Mouse (Mus musculus): ENCODE results near the gene Ciao2b. TPM values are rescaled to one million over a fixed set of nuclear protein-coding genes. Genes with fewer than 3 reads are reported as not detected.
"Not testable (repeated sequence)": the region's sequence is repeated elsewhere in the genome, so short reads cannot be mapped to it uniquely, and the experiment has no call there.

Ciao2b gene
- total RNA-seq (2022) = 10 to 100 TPM; 28.4 to 34.8 (median 31.5) TPM

- peak; percentile 86 to 91 for DNase-seq (ENCODE audit: low spot score in 2 of 2)
Measured at GRCm38 (mm10) chr8:104641426-104642323, at the start of gene Ciao2b. Ciao2b (minus strand) TSS chr8:104641965.

GRCm38 (mm10) chr8:104688433-104688832 is 46.7 kb upstream of the Ciao2b start:
- DNase-seq (ENCODE audit: low spot score in 2 of 2) = no peak

- DNase-seq (ENCODE audit: low spot score in 2 of 2) = no peak
Measured at GRCm38 (mm10) chr8:104655614-104656013, 13.8 kb upstream of the Ciao2b start.

GRCm38 (mm10) chr8:104654984-104655383 is 13.2 kb upstream of the Ciao2b start:
- DNase-seq (ENCODE audit: low spot score in 2 of 2) = peak in 1 of 2 experiments; percentile 63

GRCm38 (mm10) chr8:104644187-104644586 is 2.4 kb upstream of the Ciao2b start:
- not testable (repeated sequence) for DNase-seq (ENCODE audit: low spot score in 2 of 2)

- DNase-seq (ENCODE audit: low spot score in 2 of 2) = no peak
Measured at GRCm38 (mm10) chr8:104642324-104642654, 524 bp upstream of the Ciao2b start.

GRCm38 (mm10) chr8:104640831-104641370 is 864 bp downstream of the Ciao2b start:
- DNase-seq (ENCODE audit: low spot score in 2 of 2) = no peak

GRCm38 (mm10) chr8:104640241-104640640 is 1.5 kb downstream of the Ciao2b start:
- no peak for DNase-seq (ENCODE audit: low spot score in 2 of 2)

- DNase-seq (ENCODE audit: low spot score in 2 of 2) = no peak
Measured at GRCm38 (mm10) chr8:104638010-104638409, 3.8 kb downstream of the Ciao2b start.

- DNase-seq (ENCODE audit: low spot score in 2 of 2) = no peak
Measured at GRCm38 (mm10) chr8:104635004-104635710, 6.6 kb downstream of the Ciao2b start.

GRCm38 (mm10) chr8:104633156-104633744 is 8.5 kb downstream of the Ciao2b start:
- DNase-seq (ENCODE audit: low spot score in 2 of 2) = peak in 1 of 2 experiments; percentile 3

GRCm38 (mm10) chr8:104632486-104632885 is 9.3 kb downstream of the Ciao2b start:
- peak in 1 of 2 experiments; percentile 71 for DNase-seq (ENCODE audit: low spot score in 2 of 2)

- DNase-seq (ENCODE audit: low spot score in 2 of 2) = peak in 1 of 2 experiments; percentile 6
Measured at GRCm38 (mm10) chr8:104631975-104632374, 9.8 kb downstream of the Ciao2b start.

- peak in 1 of 2 experiments; percentile 11 for DNase-seq (ENCODE audit: low spot score in 2 of 2)
Measured at GRCm38 (mm10) chr8:104630981-104631663, 10.6 kb downstream of the Ciao2b start, which contains the start of gene Rrad. Rrad (minus strand) TSS chr8:104631327.

GRCm38 (mm10) chr8:104630574-104630973 is 11.2 kb downstream of the Ciao2b start:
- DNase-seq (ENCODE audit: low spot score in 2 of 2) = peak in 1 of 2 experiments; percentile 10

GRCm38 (mm10) chr8:104630111-104630479 is 11.7 kb downstream of the Ciao2b start:
- no peak for DNase-seq (ENCODE audit: low spot score in 2 of 2)

GRCm38 (mm10) chr8:104629306-104630110 is 12.3 kb downstream of the Ciao2b start:
- DNase-seq (ENCODE audit: low spot score in 2 of 2) = peak in 1 of 2 experiments; percentile 7

- DNase-seq (ENCODE audit: low spot score in 2 of 2) = no peak
Measured at GRCm38 (mm10) chr8:104628402-104628801, 13.4 kb downstream of the Ciao2b start.

GRCm38 (mm10) chr8:104627065-104627740 is 14.6 kb downstream of the Ciao2b start:
- DNase-seq (ENCODE audit: low spot score in 2 of 2) = no peak

- DNase-seq (ENCODE audit: low spot score in 2 of 2) = no peak
Measured at GRCm38 (mm10) chr8:104624161-104624560, 17.6 kb downstream of the Ciao2b start, which contains the start of gene Cdh16. Cdh16 (minus strand) TSS chr8:104624396.

All from left cerebral cortex, adult 8-10 months (tissue).